Mouse (Mus musculus): ENCODE results near the gene Arih1. TPM values are rescaled to one million over a fixed set of nuclear protein-coding genes. Genes with fewer than 3 reads are reported as not detected.
A peak's percentile ranks its signal among the peaks of the same experiment; 100 is the strongest.

Gene Arih1
- polyA plus RNA-seq, 1 experiment from 2014 or later: 11.0 TPM

GRCm38 (mm10) chr9:59517127-59517526 is 30.7 kb upstream of the Arih1 start:
- Histone ChIP-seq H3K9me3 (ENCODE audit: control insufficient read depth, low read length) (no peaks in the 10 kb centered on the region), H3K4me2 (ENCODE audit: low read length) (no peak overlapping the region), H3K27ac (ENCODE audit: low read depth, low read length) (no peak overlapping the region), H3K27me3 (replicated peaks; ENCODE audit: control insufficient read depth, insufficient read depth, low read length) (no peaks in the 10 kb centered on the region), H3K4me1 (ENCODE audit: control insufficient read depth, insufficient read depth, low read depth, low read length) (no peaks in the 10 kb centered on the region), H3K4me3 (ENCODE audit: low read length) (no peak overlapping the region), H3K36me3 (ENCODE audit: control insufficient read depth, insufficient read depth, low read length) (no peaks in the 10 kb centered on the region), H3K9ac (ENCODE audit: low read depth, low read length) (no peak overlapping the region)
- 55% methylated on average over 7 of the region's 7 CpGs for WGBS
- no peak for ATAC-seq

DNA sequence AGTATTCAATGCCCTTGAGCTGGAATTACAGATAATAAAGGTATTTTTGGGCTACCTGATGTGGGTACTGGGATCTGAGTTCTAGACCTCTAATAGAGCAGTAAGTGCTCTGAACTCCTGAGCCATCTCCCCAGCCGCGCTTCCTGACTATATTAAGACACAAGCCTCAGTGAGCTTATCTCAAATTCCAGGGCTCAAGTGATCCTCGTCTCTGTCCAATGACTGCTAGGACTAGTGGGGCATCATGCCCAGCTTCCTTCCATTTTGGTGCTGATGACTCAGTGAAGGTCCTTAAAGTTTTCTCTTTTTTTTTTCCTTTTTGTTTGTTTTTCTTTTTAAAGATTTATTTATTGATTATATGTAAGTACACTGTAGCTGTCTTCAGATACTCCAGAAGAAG is 28.7 kb upstream of the Arih1 start:
- no peak overlapping the region for H3K27ac ChIP-seq (ENCODE audit: low read depth, low read length)
- H3K4me2 ChIP-seq (ENCODE audit: low read length): no peak overlapping the region
- no peak overlapping the region for H3K9ac ChIP-seq (ENCODE audit: low read depth, low read length)
- 82% methylated on average over 3 of the region's 3 CpGs for WGBS
- no peaks in the 10 kb centered on the region for H3K9me3 ChIP-seq (ENCODE audit: control insufficient read depth, low read length)
- H3K4me3 ChIP-seq (ENCODE audit: low read length): no peak overlapping the region
- no peaks in the 10 kb centered on the region for H3K4me1 ChIP-seq (ENCODE audit: control insufficient read depth, insufficient read depth, low read depth, low read length)
- no peaks in the 10 kb centered on the region for H3K36me3 ChIP-seq (ENCODE audit: control insufficient read depth, insufficient read depth, low read length)
- H3K27me3 ChIP-seq (replicated peaks; ENCODE audit: control insufficient read depth, insufficient read depth, low read length): no peaks in the 10 kb centered on the region
- no peak for ATAC-seq

- 60% methylated on average over 4 of the region's 4 CpGs for WGBS
- no peak overlapping the region for H3K27ac ChIP-seq (ENCODE audit: low read depth, low read length)
- no peaks in the 10 kb centered on the region for H3K27me3 ChIP-seq (replicated peaks; ENCODE audit: control insufficient read depth, insufficient read depth, low read length)
- no peak overlapping the region for H3K9ac ChIP-seq (ENCODE audit: low read depth, low read length)
- no peaks in the 10 kb centered on the region for H3K9me3 ChIP-seq (ENCODE audit: control insufficient read depth, low read length)
- no peak overlapping the region for H3K4me3 ChIP-seq (ENCODE audit: low read length)
- H3K4me2 ChIP-seq (ENCODE audit: low read length): no peak overlapping the region
- H3K36me3 ChIP-seq (ENCODE audit: control insufficient read depth, insufficient read depth, low read length): no peaks in the 10 kb centered on the region
- ATAC-seq: no peak
- H3K4me1 ChIP-seq (ENCODE audit: control insufficient read depth, insufficient read depth, low read depth, low read length): no peaks in the 10 kb centered on the region
Measured at GRCm38 (mm10) chr9:59512381-59512780, 26.0 kb upstream of the Arih1 start.

- H3K4me2 ChIP-seq (ENCODE audit: low read length): no peak overlapping the region
- H3K4me3 ChIP-seq (ENCODE audit: low read length): no peak overlapping the region
- WGBS: 57% methylated on average over 1 of the region's 1 CpGs
- H3K9me3 ChIP-seq (ENCODE audit: control insufficient read depth, low read length): no peaks in the 10 kb centered on the region
- no peaks in the 10 kb centered on the region for H3K4me1 ChIP-seq (ENCODE audit: control insufficient read depth, insufficient read depth, low read depth, low read length)
- no peak overlapping the region for H3K27ac ChIP-seq (ENCODE audit: low read depth, low read length)
- ATAC-seq: no peak
- no peak overlapping the region for H3K9ac ChIP-seq (ENCODE audit: low read depth, low read length)
- no peaks in the 10 kb centered on the region for H3K27me3 ChIP-seq (replicated peaks; ENCODE audit: control insufficient read depth, insufficient read depth, low read length)
- H3K36me3 ChIP-seq (ENCODE audit: control insufficient read depth, insufficient read depth, low read length): no peaks in the 10 kb centered on the region
Measured at GRCm38 (mm10) chr9:59508146-59508545, 21.7 kb upstream of the Arih1 start.

GRCm38 (mm10) chr9:59487331-59487730 is 913 bp upstream of the Arih1 start:
- peak overlapping the region; percentile 81 for H3K9ac ChIP-seq (ENCODE audit: low read depth, low read length)
- H3K4me3 ChIP-seq (ENCODE audit: low read length): peak overlapping the region; percentile 94
- H3K27me3 ChIP-seq (replicated peaks; ENCODE audit: control insufficient read depth, insufficient read depth, low read length): no peaks in the 10 kb centered on the region
- no peaks in the 10 kb centered on the region for H3K9me3 ChIP-seq (ENCODE audit: control insufficient read depth, low read length)
- H3K4me2 ChIP-seq (ENCODE audit: low read length): peak overlapping the region; percentile 73
- ATAC-seq: no peak
- H3K27ac ChIP-seq (ENCODE audit: low read depth, low read length): peak overlapping the region; percentile 99
- H3K4me1 ChIP-seq (ENCODE audit: control insufficient read depth, insufficient read depth, low read depth, low read length): peaks cover 20% of the 10 kb centered on the region
- no peaks in the 10 kb centered on the region for H3K36me3 ChIP-seq (ENCODE audit: control insufficient read depth, insufficient read depth, low read length)

DNA sequence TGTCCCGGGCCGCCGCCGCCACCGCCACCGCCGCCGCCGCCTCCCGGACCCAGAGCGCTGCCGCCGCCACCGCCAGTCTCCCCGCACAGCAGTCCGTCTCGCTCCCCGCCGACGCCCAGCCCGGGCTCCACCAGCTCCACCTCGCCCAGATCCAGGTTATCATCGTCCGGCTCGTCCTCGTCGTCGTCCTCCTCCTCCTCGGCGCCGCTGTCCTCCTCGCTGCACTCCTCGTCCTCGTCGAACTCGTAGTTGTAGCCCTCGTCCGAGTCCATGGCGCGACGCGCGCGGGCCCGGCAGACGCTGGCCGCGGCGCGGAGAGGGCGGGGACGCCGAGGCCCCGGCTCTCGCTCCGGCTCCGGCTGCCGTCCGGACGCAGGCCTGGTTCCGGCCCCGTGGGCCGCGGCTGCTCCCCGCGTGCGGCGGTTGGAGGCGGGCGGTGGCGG is 321 bp downstream of the Arih1 start:
- Histone ChIP-seq H3K27ac (ENCODE audit: low read depth, low read length) (peak overlapping the region; percentile 99), H3K36me3 (ENCODE audit: control insufficient read depth, insufficient read depth, low read length) (no peaks in the 10 kb centered on the region), H3K9ac (ENCODE audit: low read depth, low read length) (peak overlapping the region; percentile 99), H3K4me2 (ENCODE audit: low read length) (peak overlapping the region; percentile 79), H3K4me3 (ENCODE audit: low read length) (peak overlapping the region; percentile 94), H3K4me1 (ENCODE audit: control insufficient read depth, insufficient read depth, low read depth, low read length) (peaks cover 21% of the 10 kb centered on the region), H3K9me3 (ENCODE audit: control insufficient read depth, low read length) (no peaks in the 10 kb centered on the region), H3K27me3 (replicated peaks; ENCODE audit: control insufficient read depth, insufficient read depth, low read length) (no peaks in the 10 kb centered on the region)
- peak; percentile 73 for ATAC-seq
- under 1% methylated on average over 37 of the region's 71 CpGs for WGBS

DNA sequence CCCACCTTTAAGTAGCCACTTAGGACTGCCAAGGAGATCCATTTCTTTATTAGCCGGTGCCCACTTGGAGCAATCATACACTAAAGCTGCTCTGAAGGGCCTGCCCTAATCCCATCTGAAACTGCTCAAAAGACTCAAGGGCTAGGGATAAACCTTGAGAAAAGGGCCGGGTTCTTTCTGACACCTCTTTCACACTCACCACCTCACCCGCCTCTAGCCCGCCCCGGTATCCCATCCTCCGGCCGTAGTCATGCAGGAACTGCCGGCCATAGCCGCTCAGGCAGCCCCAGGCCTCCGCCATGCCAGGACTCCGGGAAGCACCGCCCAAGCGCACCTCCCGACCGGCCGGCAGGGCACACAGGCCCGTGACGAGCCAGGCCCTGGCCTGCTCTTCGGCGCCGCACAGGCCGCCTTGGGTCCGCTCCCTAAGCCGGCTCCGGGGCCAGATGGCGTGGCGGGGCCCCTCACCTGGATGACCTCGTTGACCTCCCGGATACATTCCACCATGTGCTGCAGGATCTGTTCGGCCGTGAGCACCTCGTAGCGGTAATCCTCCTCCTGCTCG is 825 bp downstream of the Arih1 start:
- peak overlapping the region; percentile 99 for H3K9ac ChIP-seq (ENCODE audit: low read depth, low read length)
- no peaks in the 10 kb centered on the region for H3K27me3 ChIP-seq (replicated peaks; ENCODE audit: control insufficient read depth, insufficient read depth, low read length)
- H3K9me3 ChIP-seq (ENCODE audit: control insufficient read depth, low read length): no peaks in the 10 kb centered on the region
- H3K36me3 ChIP-seq (ENCODE audit: control insufficient read depth, insufficient read depth, low read length): no peaks in the 10 kb centered on the region
- WGBS: under 1% methylated on average over 27 of the region's 34 CpGs
- ATAC-seq: peak; percentile 27; the same call in 1 of the 2 replicates
- H3K4me1 ChIP-seq (ENCODE audit: control insufficient read depth, insufficient read depth, low read depth, low read length): peaks cover 21% of the 10 kb centered on the region
- peak overlapping the region; percentile 79 for H3K4me2 ChIP-seq (ENCODE audit: low read length)
- H3K27ac ChIP-seq (ENCODE audit: low read depth, low read length): peak overlapping the region; percentile 99
- peak overlapping the region; percentile 94 for H3K4me3 ChIP-seq (ENCODE audit: low read length)

DNA sequence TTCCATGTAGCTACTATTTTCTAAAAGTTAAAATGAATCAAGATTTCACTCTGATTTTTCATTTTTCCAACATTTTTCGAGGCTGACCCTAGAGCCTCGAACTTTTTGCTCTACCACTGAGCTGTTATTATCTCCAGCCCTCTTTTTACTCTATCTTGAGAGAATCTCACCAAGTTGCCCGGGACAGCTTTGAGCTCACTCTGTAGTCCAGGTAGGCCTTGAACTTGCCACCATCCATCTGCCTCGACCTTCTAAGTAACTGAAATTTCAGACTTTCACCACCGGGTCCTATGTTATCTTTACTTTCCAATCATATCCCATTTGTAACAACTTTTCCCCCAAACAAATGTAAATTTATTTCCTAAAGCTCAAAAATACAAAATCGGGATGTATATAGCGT is 1.7 kb downstream of the Arih1 start:
- WGBS: 18% methylated on average over 7 of the region's 7 CpGs
- H3K4me1 ChIP-seq (ENCODE audit: control insufficient read depth, insufficient read depth, low read depth, low read length): peaks cover 21% of the 10 kb centered on the region
- no peaks in the 10 kb centered on the region for H3K36me3 ChIP-seq (ENCODE audit: control insufficient read depth, insufficient read depth, low read length)
- no peak overlapping the region for H3K27ac ChIP-seq (ENCODE audit: low read depth, low read length)
- H3K9me3 ChIP-seq (ENCODE audit: control insufficient read depth, low read length): no peaks in the 10 kb centered on the region
- no peaks in the 10 kb centered on the region for H3K27me3 ChIP-seq (replicated peaks; ENCODE audit: control insufficient read depth, insufficient read depth, low read length)
- peak overlapping the region; percentile 79 for H3K4me2 ChIP-seq (ENCODE audit: low read length)
- H3K9ac ChIP-seq (ENCODE audit: low read depth, low read length): peak overlapping the region; percentile 99
- ATAC-seq: no peak
- H3K4me3 ChIP-seq (ENCODE audit: low read length): peak overlapping the region; percentile 94

DNA sequence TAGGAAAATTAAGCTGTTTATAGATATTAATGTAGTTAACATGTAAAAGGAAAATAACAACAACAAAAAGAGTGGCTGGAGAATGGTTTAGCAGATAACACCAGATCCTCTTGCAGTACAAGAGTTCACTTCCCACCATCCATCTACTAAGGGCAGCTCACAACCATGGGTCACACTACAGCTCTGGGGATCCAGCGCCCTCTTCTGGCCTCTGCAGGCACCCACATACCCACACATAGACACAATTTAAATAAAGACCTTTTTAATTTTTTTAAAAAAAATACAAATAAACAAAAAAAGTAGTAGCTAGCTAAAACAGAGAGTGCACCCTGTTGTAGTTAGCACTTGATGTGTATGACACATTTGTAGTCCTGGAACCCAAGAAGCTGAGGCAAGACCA is 4.0 kb downstream of the Arih1 start:
- no peak for ATAC-seq

More for the DNA sequence above, 4.0 kb downstream of the Arih1 start:
- peaks cover 20% of the 10 kb centered on the region for H3K4me1 ChIP-seq (ENCODE audit: control insufficient read depth, insufficient read depth, low read depth, low read length)
- H3K9ac ChIP-seq (ENCODE audit: low read depth, low read length): no peak overlapping the region
- H3K27me3 ChIP-seq (replicated peaks; ENCODE audit: control insufficient read depth, insufficient read depth, low read length): no peaks in the 10 kb centered on the region
- no peaks in the 10 kb centered on the region for H3K9me3 ChIP-seq (ENCODE audit: control insufficient read depth, low read length)
- 46% methylated on average over 1 of the region's 1 CpGs for WGBS
- no peak overlapping the region for H3K27ac ChIP-seq (ENCODE audit: low read depth, low read length)
- no peaks in the 10 kb centered on the region for H3K36me3 ChIP-seq (ENCODE audit: control insufficient read depth, insufficient read depth, low read length)
- H3K4me3 ChIP-seq (ENCODE audit: low read length): no peak overlapping the region
- H3K4me2 ChIP-seq (ENCODE audit: low read length): 0 out of 2 replicates have a peak overlapping the region, but pooled peaks have one; percentile 15

Data from hindbrain, embryonic 16.5 days (tissue).